Mouse (Mus musculus) liver, postnatal 0 days (tissue): Measurements from ENCODE around the gene Itgb7.

Experiments
- CTCF ChIP-seq: sonication (generic); IDR thresholded peaks from 2 replicates; pipeline ENCODE4 v1.5.1; 2016; ENCODE audit warnings: antibody characterized with exemption, low read depth
- EP300 ChIP-seq: IDR thresholded peaks from 2 replicates; pipeline ENCODE4 v1.6.1; 2016; ENCODE audit warnings: antibody characterized with exemption, low read depth, mild to moderate bottlenecking

- TF ChIP-seq CTCF (no peak), EP300 (no peak)
Measured at GRCm38 (mm10) chr15:102208092-102208561, 23.6 kb downstream of the Itgb7 start.
